Mouse (Mus musculus) heart, embryonic 11.5 days (tissue): Measurements from ENCODE around the gene Radil. TPM values are rescaled to one million over a fixed set of nuclear protein-coding genes. Genes with fewer than 3 reads are reported as not detected.

Source experiments
- ATAC-seq: fragments of 200-750 bp; cut with Nextera tagmentation; replicated peaks from 2 replicates; pipeline ENCODE4 v1.8.0; 2017; ENCODE audit warnings: moderate library complexity; ENCODE audit not compliant: insufficient number of reproducible peaks, low FRiP score, low TSS enrichment
- H3K27ac ChIP-seq: fragments of 300-500 bp; sonication (generic); 2 replicates; pipeline ENCODE4 v1.5.1; 2014; ENCODE audit warnings: mild to moderate bottlenecking, low read depth, low read length
- H3K27me3 ChIP-seq: fragments of 300-500 bp; sonication (generic); 2 replicates; pipeline ENCODE4 v1.6.1; 2014; ENCODE audit warnings: mild to moderate bottlenecking, low read length, mixed read lengths; ENCODE audit not compliant: control insufficient read depth, insufficient read depth
- H3K36me3 ChIP-seq: fragments of 300-500 bp; sonication (generic); 2 replicates; pipeline ENCODE4 v1.6.1; 2014; ENCODE audit warnings: mild to moderate bottlenecking, low read length, moderate library complexity, mixed read lengths; ENCODE audit not compliant: control insufficient read depth, insufficient read depth
- H3K4me1 ChIP-seq: fragments of 300-500 bp; sonication (generic); 2 replicates; pipeline ENCODE4 v1.6.1; 2014; ENCODE audit warnings: low read length; ENCODE audit not compliant: control insufficient read depth, insufficient read depth
- H3K4me2 ChIP-seq: fragments of 300-500 bp; sonication (generic); 2 replicates; pipeline ENCODE4 v1.6.1; 2014; ENCODE audit warnings: mild to moderate bottlenecking, moderate library complexity
- H3K4me3 ChIP-seq: fragments of 300-500 bp; sonication (generic); 2 replicates; pipeline ENCODE4 v1.5.1; 2014; ENCODE audit warnings: low read depth, low read length
- H3K9ac ChIP-seq: fragments of 300-500 bp; sonication (generic); 2 replicates; pipeline ENCODE4 v1.6.1; 2014; ENCODE audit warnings: mild to moderate bottlenecking, low read depth, low read length, moderate library complexity
- H3K9me3 ChIP-seq: fragments of 300-500 bp; sonication (generic); replicated peaks from 2 replicates; pipeline ENCODE4 v1.6.1; 2016; ENCODE audit warnings: low read length; ENCODE audit not compliant: control insufficient read depth
- WGBS: fragments of 180-500 bp; shearing (Covaris S2); extraction: QIAGEN DNeasy Blood & Tissue Kit; methylation state at CpG from one replicate; pipeline ENCODE4 v1.1.7; 2014; ENCODE audit not compliant: insufficient replicate concordance; 5-methylcytosine and 5-hydroxymethylcytosine counted together
- polyA plus RNA-seq: library from polyadenylated mRNA; unstranded; fragments of >200 nt; fragmentation: Nextera tagmentation; extraction: Ambion mirVana; gene quantifications from 2 replicates; pipeline ENCODE4 v1.2.1, GENCODE M21; 2014

The Radil gene
- polyA plus RNA-seq, 1 experiment from 2014 or later = 10.0 TPM

GRCm38 (mm10) chr5:142576832-142577231, 25.9 kb upstream of the Radil start:
- no peak overlapping the region for H3K4me3 ChIP-seq
- no peaks in the 10 kb centered on the region for H3K4me1 ChIP-seq
- no peaks in the 10 kb centered on the region for H3K9me3 ChIP-seq
- H3K9ac ChIP-seq = no peak overlapping the region
- H3K27me3 ChIP-seq = no peaks in the 10 kb centered on the region; the same call in 1 of the 2 replicates
- ATAC-seq = no peak
- no peaks in the 10 kb centered on the region for H3K36me3 ChIP-seq
- 71% methylated on average over 7 of the region's 7 CpGs for WGBS
- no peak overlapping the region for H3K4me2 ChIP-seq
- no peak overlapping the region for H3K27ac ChIP-seq

GRCm38 (mm10) chr5:142574323-142575057, 23.6 kb upstream of the Radil start:
- Histone ChIP-seq H3K4me3 (no peak overlapping the region), H3K4me1 (no peaks in the 10 kb centered on the region), H3K27ac (no peak overlapping the region), H3K27me3 (no peaks in the 10 kb centered on the region), H3K9me3 (no peaks in the 10 kb centered on the region), H3K36me3 (no peaks in the 10 kb centered on the region), H3K9ac (no peak overlapping the region), H3K4me2 (no peak overlapping the region)
- ATAC-seq = no peak
- 74% methylated on average over 8 of the region's 8 CpGs for whole genome bisulfite sequencing

- Histone ChIP-seq H3K4me2 (no peak overlapping the region), H3K9me3 (no peaks in the 10 kb centered on the region; the same call in 1 of the 2 replicates), H3K36me3 (no peaks in the 10 kb centered on the region), H3K27ac (no peak overlapping the region), H3K9ac (no peak overlapping the region), H3K4me3 (no peak overlapping the region), H3K4me1 (no peaks in the 10 kb centered on the region), H3K27me3 (no peaks in the 10 kb centered on the region)
- ATAC-seq = no peak
- WGBS = 84% methylated on average over 1 of the region's 1 CpGs
Measured at GRCm38 (mm10) chr5:142564606-142565005, 13.7 kb upstream of the Radil start.

- Histone ChIP-seq H3K9ac (no peak overlapping the region), H3K27ac (no peak overlapping the region), H3K36me3 (no peaks in the 10 kb centered on the region), H3K4me2 (no peak overlapping the region), H3K9me3 (no peaks in the 10 kb centered on the region), H3K4me1 (no peaks in the 10 kb centered on the region), H3K27me3 (no peaks in the 10 kb centered on the region), H3K4me3 (no peak overlapping the region)
- WGBS = 48% methylated on average over 7 of the region's 7 CpGs
- ATAC-seq = no peak
Measured at GRCm38 (mm10) chr5:142560261-142560660, 9.4 kb upstream of the Radil start.

GRCm38 (mm10) chr5:142557397-142558067, 6.6 kb upstream of the Radil start:
- no peak for ATAC-seq
- Histone ChIP-seq H3K36me3 (no peaks in the 10 kb centered on the region), H3K4me1 (no peaks in the 10 kb centered on the region), H3K27ac (no peak overlapping the region), H3K4me3 (no peak overlapping the region), H3K9me3 (no peaks in the 10 kb centered on the region), H3K27me3 (no peaks in the 10 kb centered on the region), H3K9ac (no peak overlapping the region), H3K4me2 (peak overlapping the region; percentile 7; the same call in 1 of the 2 replicates)
- WGBS = 28% methylated on average over 15 of the region's 21 CpGs

GRCm38 (mm10) chr5:142556721-142557120, 5.8 kb upstream of the Radil start:
- 92% methylated on average over 4 of the region's 4 CpGs for WGBS
- H3K9ac ChIP-seq = no peak overlapping the region
- H3K4me3 ChIP-seq = no peak overlapping the region
- no peaks in the 10 kb centered on the region for H3K4me1 ChIP-seq
- no peak for ATAC-seq
- no peaks in the 10 kb centered on the region for H3K9me3 ChIP-seq
- no peak overlapping the region for H3K27ac ChIP-seq
- no peaks in the 10 kb centered on the region for H3K27me3 ChIP-seq
- no peaks in the 10 kb centered on the region for H3K36me3 ChIP-seq
- H3K4me2 ChIP-seq = no peak overlapping the region

GRCm38 (mm10) chr5:142555866-142556265, 5.0 kb upstream of the Radil start:
- H3K9ac ChIP-seq = no peak overlapping the region
- WGBS = 72% methylated on average over 5 of the region's 5 CpGs
- no peaks in the 10 kb centered on the region for H3K27me3 ChIP-seq
- no peaks in the 10 kb centered on the region for H3K36me3 ChIP-seq
- H3K4me1 ChIP-seq = no peaks in the 10 kb centered on the region
- H3K4me3 ChIP-seq = no peak overlapping the region
- H3K9me3 ChIP-seq = no peaks in the 10 kb centered on the region
- H3K4me2 ChIP-seq = no peak overlapping the region
- no peak overlapping the region for H3K27ac ChIP-seq
- no peak for ATAC-seq

- peaks cover 39% of the 10 kb centered on the region for H3K4me1 ChIP-seq
- peak overlapping the region; percentile 80 for H3K9ac ChIP-seq
- ATAC-seq = peak; percentile 11; the same call in 1 of the 2 replicates
- H3K27me3 ChIP-seq = no peaks in the 10 kb centered on the region
- no peaks in the 10 kb centered on the region for H3K36me3 ChIP-seq
- peak overlapping the region; percentile 71 for H3K4me3 ChIP-seq
- H3K27ac ChIP-seq = peak overlapping the region; percentile 81
- 2% methylated on average over 31 of the region's 31 CpGs for WGBS
- H3K9me3 ChIP-seq = no peaks in the 10 kb centered on the region
- peak overlapping the region; percentile 100 for H3K4me2 ChIP-seq
Measured at GRCm38 (mm10) chr5:142549961-142550705, 765 bp downstream of the Radil start.
